Mouse (Mus musculus): ENCODE measurements at regions not wholly inside any gene's neighbourhood (a gene's known extent, or its start where the extent isn't known, plus 50 kb on each side); places are given as distances from the start of the nearest gene placed in this dataset.

DNA sequence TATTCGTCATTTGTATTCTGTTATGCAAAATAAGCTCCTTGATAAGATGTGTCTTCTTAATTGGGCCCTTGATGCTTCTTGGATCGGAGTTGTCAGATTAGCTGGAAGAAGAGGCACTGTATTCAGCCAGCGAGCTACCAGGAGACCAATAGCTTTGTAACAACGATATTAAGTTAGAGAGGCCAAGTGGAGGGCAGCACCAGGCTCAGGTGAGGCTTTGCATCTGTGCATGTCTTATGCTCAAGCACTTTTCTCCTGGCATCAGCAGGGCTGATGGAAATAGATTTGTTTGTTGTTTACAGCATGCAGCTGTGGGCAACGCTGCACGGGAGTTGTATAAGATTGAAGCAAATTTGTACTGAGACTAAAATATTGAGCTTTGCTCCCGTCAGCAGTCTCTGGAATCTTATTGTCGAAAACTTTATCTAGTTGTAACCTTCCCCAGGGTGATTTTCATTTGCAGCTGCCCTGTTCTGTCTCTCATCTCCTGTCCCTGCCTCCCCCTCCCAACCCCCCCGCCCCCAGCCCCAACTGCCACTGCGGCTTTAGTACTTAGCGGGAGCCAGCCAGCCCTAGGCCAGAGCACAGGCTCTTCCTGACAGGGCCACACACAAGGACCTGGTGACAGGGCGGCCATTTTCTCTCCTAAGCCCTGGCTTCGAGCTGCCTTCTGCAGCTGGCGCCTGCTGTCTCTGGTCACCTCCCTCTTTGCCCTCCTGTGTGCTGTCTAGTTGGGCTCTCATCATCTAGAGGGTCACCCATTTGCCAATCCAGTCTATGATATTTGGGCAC, 247.3 kb downstream of the Tshz3 start:
- no peak for DNase-seq

- DNase-seq: no peak
Measured at GRCm38 (mm10) chr7:36949511-36949910, 251.6 kb downstream of the Tshz3 start.

DNA sequence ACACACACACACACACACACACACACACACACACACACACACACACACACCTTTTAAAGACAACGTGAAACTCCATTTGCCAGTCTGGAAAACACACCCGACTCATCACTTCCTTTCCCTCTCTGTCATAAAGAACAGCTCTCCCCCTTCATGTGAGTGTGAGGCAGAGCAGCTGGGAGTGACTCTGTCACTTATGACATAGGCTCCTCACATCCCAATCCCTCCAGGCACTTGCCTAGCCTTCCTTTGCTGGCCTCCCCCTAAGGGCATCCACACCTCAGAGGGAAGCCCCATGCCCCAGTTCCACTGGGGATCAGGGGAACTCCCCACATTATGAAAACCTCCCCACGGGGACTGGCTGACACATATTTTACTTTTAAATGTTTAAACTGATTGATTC, 257.5 kb downstream of the Tshz3 start:
- no peak for DNase-seq

DNA sequence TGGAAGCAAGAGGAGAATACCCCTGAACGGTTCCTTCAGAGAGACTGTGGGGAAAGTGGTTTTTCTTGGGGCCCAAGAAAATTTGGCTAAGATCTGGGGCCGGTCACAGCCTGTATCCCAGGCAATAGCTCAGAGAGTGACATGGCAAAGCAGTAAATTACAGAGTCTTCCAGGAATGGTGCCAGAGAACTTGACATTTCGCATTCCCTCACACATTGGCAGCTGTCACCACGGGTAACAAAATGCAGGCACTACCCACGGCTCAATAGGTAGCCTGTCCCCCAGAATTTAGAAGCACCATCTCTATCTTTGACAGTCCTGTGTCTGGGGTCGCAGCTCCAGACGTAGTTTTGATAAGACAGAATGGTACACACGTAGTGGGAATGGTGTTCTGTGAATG, 260.3 kb downstream of the Tshz3 start:
- no peak for DNase-seq

DNA sequence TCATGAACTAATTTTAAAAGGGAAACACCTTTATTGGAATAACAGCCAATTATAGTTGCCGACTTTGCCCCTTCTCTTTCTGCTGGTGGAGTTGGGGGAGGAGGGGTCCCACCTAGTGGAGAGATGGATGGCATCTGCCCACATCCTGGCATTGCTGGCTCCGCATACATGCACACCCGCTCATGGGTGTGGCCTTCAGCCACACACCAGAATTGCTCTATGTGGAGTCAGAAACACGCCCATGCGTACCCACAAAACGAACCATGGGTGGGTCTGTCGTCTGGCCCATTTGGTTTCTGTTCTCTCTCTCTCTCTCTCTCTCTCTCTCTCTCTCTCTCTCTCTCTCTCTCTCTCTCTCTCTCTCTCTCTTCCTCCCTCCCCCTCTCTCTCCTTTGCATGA, 273.9 kb downstream of the Tshz3 start:
- no peak for DNase-seq

DNA sequence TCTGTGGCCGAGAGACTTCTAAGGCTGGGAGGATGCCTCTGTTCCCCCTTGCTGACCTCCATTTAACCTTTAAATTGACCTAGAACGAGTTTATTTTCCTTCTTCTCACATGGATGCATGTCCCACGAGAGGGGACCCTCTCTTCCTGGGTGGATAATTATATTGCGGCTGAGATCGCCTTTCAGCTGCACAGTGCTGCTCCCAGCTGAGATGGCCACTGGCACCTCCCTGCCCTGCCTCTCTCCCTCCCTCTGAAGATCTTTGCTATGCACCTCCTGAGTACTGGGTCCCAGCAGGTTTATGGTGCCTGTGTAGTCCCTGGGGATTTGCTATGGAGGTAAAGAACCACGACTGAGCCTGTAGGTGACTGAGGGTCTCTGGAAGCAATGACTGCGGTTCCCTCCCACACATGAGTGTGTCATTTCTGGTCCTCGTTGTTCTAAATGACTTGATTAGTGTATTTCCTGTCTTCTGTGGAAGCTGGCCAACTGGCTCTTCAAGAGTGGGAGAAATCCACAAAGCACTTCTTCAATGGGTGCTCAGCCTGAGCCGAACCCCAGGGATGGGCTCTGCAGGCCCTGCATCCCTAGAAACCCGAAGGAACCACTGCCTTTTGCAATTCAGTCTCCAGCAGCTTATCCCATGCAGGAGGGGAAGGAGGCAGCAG, 275.9 kb downstream of the Tshz3 start:
- DNase-seq: no peak

DNA sequence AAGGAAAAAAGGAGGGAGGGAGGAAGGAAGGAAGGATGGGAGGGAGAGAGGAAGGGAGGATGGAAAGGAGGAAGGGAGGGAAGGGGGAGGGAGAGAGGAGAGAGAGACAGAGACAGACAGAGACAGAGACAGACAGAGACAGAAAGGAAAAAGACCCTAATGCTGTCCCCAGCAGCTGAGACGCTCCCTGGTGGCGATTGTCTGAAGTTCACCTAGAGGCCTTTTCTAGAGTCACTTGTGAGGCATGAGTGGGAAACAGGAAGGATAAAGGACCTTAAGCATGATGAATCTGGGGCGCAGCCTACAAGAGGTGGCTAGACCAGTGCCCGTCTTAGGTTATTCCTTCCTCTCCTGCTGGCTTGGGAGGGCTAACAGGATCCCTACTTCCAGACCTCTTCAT, 276.7 kb downstream of the Tshz3 start:
- no peak for DNase-seq

GRCm38 (mm10) chr7:36975475-36975874, 277.6 kb downstream of the Tshz3 start:
- no peak for DNase-seq

GRCm38 (mm10) chr7:36977819-36978218, 279.9 kb downstream of the Tshz3 start:
- no peak for DNase-seq

GRCm38 (mm10) chr7:36989380-36989779, 291.5 kb downstream of the Tshz3 start:
- DNase-seq: no peak

DNA sequence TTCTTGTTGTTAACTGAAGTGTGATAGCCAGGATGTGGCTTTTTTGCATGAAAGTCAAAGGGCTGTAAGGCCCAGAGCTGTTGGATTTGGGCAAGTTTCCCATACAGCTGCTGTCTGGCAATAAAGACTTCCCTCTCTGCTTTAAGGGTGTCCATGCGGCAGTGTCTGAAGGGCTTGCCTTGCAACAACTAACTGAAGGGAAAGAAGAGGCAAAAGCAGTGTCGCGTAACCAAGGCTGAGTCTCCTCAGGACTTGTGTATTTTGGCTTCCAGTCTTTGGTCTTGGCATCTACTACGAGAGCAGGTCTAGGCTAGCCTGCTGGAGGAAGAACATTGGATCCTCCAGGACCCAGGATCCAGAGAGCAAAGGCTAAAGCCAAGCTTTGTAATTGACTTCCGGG, 306.7 kb downstream of the Tshz3 start:
- DNase-seq: no peak

DNA sequence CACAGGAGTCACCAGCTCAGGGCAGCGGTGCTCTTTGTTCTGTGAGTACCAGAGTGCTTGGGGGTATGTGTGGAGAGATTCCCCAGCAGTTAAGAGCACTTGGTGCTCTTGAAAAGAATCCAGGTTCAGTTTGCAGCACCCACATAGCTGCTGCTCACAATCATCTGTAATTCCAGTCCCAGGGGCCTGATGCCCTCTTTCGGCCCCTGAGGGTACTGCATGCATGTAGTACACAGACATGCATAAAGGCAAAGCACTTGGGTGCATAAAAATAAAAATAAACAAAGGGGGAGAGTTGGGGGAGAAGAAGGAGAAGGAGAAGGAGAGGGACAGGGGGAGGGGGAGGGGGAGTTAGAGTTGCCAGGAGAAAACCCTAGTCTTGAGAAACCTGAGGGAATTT, 307.8 kb downstream of the Tshz3 start:
- DNase-seq: no peak

- DNase-seq: no peak
Measured at GRCm38 (mm10) chr7:37006921-37007320, 309.0 kb downstream of the Tshz3 start.

DNA sequence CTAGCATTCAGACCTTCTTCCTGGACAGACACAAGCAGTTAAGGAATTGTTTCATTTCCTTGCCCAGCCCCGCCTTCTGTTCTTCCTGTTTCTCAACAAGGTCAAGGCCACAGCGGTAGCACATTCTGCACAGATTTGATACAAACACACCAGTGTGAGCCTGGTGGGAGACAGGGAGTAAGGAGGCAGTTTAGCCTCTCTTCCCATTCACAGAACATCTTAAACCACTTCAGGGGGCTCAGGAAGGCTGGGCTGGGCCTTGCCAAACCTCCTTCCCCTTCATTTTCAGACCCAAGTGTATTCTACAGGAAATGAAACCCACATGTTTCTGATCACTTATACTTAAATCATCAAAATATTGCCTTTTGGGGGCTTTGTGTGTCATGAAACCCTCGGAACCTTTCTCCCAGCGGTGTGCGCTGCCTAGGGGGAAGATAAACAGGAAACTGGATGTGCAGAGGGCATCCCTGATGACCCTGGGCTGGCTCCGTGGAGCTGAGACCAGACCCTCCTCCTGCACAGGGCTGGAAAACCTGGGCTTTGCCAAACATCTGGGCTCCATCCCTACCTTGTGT, 313.3 kb downstream of the Tshz3 start:
- DNase-seq: no peak

DNA sequence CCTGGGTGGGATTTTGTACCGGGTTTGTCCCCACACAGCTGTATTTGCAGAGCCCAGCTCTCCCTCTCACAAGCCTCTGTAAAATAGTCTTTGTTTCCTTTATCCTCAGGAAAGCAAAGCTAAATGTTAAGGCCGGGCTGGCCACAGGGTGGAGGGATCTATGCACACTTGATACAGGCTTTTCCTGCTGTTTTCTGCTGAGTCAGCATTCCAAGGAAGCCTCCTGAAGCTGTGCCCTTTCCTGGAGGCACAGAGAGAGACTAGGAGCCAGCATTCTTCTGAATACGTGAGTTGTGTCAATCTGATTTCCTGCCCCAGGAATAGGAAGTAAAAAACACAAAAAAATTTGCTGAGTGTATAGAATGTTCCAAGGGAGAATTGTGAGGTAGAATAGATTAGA, 322.2 kb downstream of the Tshz3 start:
- DNase-seq: no peak

DNA sequence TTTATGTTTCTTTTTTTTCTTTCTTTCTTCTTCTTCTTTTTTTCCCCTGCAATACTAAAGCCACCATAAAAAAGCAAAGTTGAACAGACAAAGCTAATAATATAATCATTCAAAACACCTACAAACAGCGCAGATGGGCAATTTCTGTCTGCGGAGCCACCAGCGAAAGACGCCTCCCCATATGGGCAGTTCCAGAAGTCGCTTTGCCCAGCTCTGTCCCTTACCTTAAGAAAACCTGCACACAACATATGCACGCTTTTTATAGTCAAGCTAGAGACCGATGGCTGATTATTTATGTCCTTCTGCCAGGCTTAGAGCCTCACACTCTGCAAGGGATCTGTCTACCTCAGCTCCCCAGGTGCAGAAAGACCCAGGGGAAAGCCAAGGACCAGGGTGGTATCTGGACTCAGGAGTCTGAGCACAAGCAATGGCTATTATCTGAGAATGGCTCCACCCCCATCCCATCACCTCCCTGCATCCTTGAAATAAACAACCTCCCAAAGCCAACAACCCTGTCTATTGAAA, 326.6 kb downstream of the Tshz3 start:
- DNase-seq: no peak

- DNase-seq: no peak
Measured at GRCm38 (mm10) chr7:37064582-37065458, 366.9 kb downstream of the Tshz3 start.

DNA sequence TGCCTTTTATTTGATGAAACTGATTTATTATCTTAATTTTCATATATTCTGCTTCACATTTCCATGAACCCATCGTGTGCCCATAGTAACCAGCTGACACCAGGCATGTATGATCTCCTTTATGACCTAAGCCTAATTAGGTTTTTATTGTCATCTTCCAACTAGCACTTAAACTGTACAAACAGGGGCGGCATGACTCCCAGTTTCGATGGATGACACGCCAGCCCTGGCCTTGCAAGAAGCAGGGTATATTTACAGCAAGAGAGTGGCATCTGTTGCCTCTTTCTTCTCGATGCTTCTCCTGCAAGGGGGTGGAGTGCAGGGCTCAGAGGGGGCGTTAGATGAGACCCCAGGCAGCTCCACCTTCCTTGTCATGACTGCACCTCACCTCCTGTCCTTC, 379.8 kb downstream of the Tshz3 start:
- no peak for DNase-seq

DNA sequence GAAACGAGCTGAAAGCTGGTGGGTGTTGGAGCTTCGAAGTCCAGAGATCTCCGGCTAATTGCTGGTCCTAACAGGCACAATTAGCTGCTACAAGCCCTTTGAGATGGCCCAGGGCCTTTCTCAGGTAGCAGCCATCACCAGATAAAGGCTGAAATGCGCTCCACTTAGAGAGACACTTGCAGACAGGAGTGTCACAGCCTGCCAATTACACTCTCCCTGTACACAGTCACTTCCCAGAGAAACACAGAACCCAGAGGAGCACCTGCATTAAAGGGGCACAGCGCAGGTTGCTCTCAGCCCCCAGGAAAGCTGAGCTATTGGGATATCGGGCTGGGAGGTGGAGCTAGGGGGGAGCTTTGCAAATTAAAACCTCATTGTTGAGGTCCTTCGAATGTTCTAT, 380.2 kb downstream of the Tshz3 start:
- no peak for DNase-seq

DNA sequence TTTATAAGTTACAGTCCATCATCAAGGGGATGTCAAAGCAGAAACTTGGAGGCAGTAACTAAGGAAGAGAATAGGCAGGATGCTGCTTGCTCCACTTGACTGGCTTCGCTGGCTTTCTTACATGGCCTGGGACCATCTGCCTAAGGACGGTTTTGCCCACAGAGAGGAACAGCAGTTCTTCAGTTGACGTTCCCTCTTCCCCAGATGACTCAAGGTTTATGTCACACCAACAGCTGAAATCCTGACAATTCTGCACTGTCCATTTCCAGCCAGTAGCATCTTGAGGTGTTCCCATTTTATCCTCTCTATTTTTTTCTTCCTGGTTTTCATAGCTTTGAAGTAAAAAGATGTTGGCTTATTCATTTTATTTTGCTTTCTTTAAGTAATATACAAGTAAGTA, 391.8 kb downstream of the Tshz3 start:
- DNase-seq: no peak

GRCm38 (mm10) chr7:37092572-37092971, 394.7 kb downstream of the Tshz3 start:
- DNase-seq: no peak

DNA sequence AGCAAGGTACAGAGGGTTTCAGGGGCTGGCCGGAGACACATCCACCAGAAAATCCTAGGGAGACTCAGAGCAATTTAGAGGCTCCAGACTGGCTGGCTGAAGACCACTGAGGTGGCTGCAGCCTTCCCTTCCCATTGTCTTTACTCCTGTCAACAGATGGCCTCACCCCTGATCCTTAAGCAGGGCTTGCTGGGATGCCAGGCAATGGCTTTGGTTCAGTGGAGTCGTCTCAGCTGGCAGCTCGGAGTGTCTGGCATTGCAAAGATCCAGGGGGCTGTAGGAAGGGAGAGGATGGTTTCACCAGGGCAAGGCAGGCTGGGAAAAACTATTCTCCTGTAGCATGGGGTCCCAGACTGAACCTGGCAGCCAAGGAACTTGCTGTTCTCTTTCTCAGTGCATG, 395.8 kb downstream of the Tshz3 start:
- no peak for DNase-seq

DNA sequence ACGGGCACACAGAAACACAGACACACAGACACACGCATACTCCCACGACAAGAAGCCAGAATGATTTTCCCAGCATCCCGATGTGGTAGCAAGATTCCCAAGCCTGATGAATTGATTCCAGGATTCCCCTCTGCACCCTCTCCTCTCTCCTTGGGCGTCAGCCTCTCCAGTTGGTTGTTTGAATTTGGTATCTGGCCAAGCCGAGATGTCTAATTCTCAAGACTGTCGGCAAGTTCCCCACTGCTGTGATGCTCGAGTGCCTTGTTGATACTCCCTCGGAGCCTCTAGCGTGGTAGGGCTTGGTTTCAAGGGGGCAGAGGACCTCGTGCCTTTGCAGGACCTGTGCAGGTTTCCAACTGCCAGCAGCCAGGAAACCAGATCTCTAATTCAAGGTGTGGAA, 397.9 kb downstream of the Tshz3 start:
- DNase-seq: no peak
